Comparison of ENCODE assay signal across 8 mouse cellular contexts in genomic region chr3:121643236-121643635, GRCm38 (mm10). TPM values are rescaled to one million over a fixed set of nuclear protein-coding genes. Genes with fewer than 3 reads are reported as not detected.
DNase-seq lines count a peak whose midpoint lies in the region; ATAC-seq lines count a peak whose summit lies in the region.
"Had no signal": no experiment of that assay in that cellular context is flagged by ENCODE, and none has a peak within 500 bp of the region (broad histone marks: within the 10 kb centered on the region; RNA-seq: fewer than 3 reads in every experiment).

No protein-coding gene starts in this region.

- ATAC-seq in midbrain, embryonic 16.5 days = peak; percentile 36; the same call in 1 of the 2 replicates
- ATAC-seq in midbrain, embryonic 11.5 days (ENCODE audit: low FRiP score) = no peak
- no peak for ATAC-seq in heart, embryonic 12.5 days (ENCODE audit: insufficient number of reproducible peaks, low FRiP score)

- no peak overlapping the region for H3K4me2 ChIP-seq in midbrain, embryonic 16.5 days (ENCODE audit: low read length)
- H3K4me2 ChIP-seq in midbrain, embryonic 11.5 days = no peak overlapping the region
- H3K4me2 ChIP-seq in heart, embryonic 12.5 days = peak overlapping the region; percentile 8; the same call in 1 of the 2 replicates

- H3K27ac ChIP-seq in midbrain, embryonic 16.5 days (ENCODE audit: low read length) = no peak overlapping the region
- H3K27ac ChIP-seq in midbrain, embryonic 11.5 days (ENCODE audit: low read depth, low read length) = no peak overlapping the region
- 0 out of 2 replicates have a peak overlapping the region, but pooled peaks have one; percentile 44 for H3K27ac ChIP-seq in heart, embryonic 12.5 days (ENCODE audit: poor library complexity, severe bottlenecking)

- no peaks in the 10 kb centered on the region for H3K4me1 ChIP-seq in midbrain, embryonic 16.5 days (ENCODE audit: control insufficient read depth, insufficient read depth, low read length)
- peaks cover 4% of the 10 kb centered on the region; the same call in 1 of the 2 replicates for H3K4me1 ChIP-seq in midbrain, embryonic 11.5 days (ENCODE audit: control insufficient read depth, insufficient read depth, low read length)
- peaks cover 36% of the 10 kb centered on the region for H3K4me1 ChIP-seq in heart, embryonic 12.5 days (replicated peaks)

- no peaks in the 10 kb centered on the region for H3K27me3 ChIP-seq in midbrain, embryonic 16.5 days (ENCODE audit: control insufficient read depth, insufficient read depth, low read depth, low read length)
- H3K27me3 ChIP-seq in midbrain, embryonic 11.5 days (ENCODE audit: control insufficient read depth, insufficient read depth, low read length) = no peaks in the 10 kb centered on the region
- H3K27me3 ChIP-seq in heart, embryonic 12.5 days (replicated peaks) = 0 out of 2 replicates have a peak, but pooled peaks cover 7% of the 10 kb centered on the region

- no peak for DNase-seq in midbrain, embryonic 11.5 days (ENCODE audit: low spot score, missing footprints)
- peak; percentile 7 for DNase-seq in cerebellum, adult 8-10 months
- peak; percentile 63 for DNase-seq in lung, postnatal 36 days
- DNase-seq in frontal cortex, postnatal 14 days (ENCODE audit: low spot score in 2 of 2) = no peak
- DNase-seq in thymus, postnatal 0 days (ENCODE audit: low spot score) = no peak

- H3K36me3 ChIP-seq in midbrain, embryonic 16.5 days (ENCODE audit: control insufficient read depth, insufficient read depth, low read length) = no peaks in the 10 kb centered on the region
- H3K36me3 ChIP-seq in midbrain, embryonic 11.5 days (ENCODE audit: control insufficient read depth, insufficient read depth, low read length) = no peaks in the 10 kb centered on the region
- no peaks in the 10 kb centered on the region for H3K36me3 ChIP-seq in heart, embryonic 12.5 days

- H3K4me3 ChIP-seq in midbrain, embryonic 16.5 days (ENCODE audit: low read depth, low read length) = no peak overlapping the region
- H3K4me3 ChIP-seq in midbrain, embryonic 11.5 days (ENCODE audit: low read depth, low read length) = no peak overlapping the region
- H3K4me3 ChIP-seq in heart, embryonic 12.5 days = no peak overlapping the region
- H3K4me3 ChIP-seq: erythroblast, embryonic 14.5 days had no signal

- 60% methylated on average over 8 of the region's 8 CpGs for WGBS in midbrain, embryonic 16.5 days
- whole genome bisulfite sequencing in midbrain, embryonic 11.5 days = 81% methylated on average over 8 of the region's 8 CpGs
- 23% methylated on average over 8 of the region's 8 CpGs for WGBS in heart, embryonic 12.5 days

- no peak overlapping the region for H3K9ac ChIP-seq in midbrain, embryonic 16.5 days (ENCODE audit: low read depth, low read length)
- no peak overlapping the region for H3K9ac ChIP-seq in midbrain, embryonic 11.5 days (ENCODE audit: low read length)
- H3K9ac ChIP-seq in heart, embryonic 12.5 days = no peak overlapping the region

- H3K9me3 ChIP-seq in midbrain, embryonic 16.5 days (replicated peaks; ENCODE audit: control insufficient read depth, low read length, poor library complexity, severe bottlenecking) = no peaks in the 10 kb centered on the region
- no peaks in the 10 kb centered on the region for H3K9me3 ChIP-seq in midbrain, embryonic 11.5 days (ENCODE audit: control insufficient read depth, low read length)
- no peaks in the 10 kb centered on the region for H3K9me3 ChIP-seq in heart, embryonic 12.5 days (replicated peaks)

RNA-seq across cellular contexts. Expression of gene 4930432M17Rik, which starts 27.3 kb away (rescaled TPM):
- not detected in 2 replicates for polyA plus RNA-seq in midbrain, embryonic 16.5 days (2015; fragmentation: Nextera tagmentation; extraction: Ambion mirVana)
- polyA plus RNA-seq in midbrain, embryonic 11.5 days (2014; fragmentation: Nextera tagmentation; extraction: Ambion mirVana) = not detected in 2 replicates
- polyA plus RNA-seq in heart, embryonic 12.5 days (2016; fragmentation: Nextera tagmentation; extraction: Ambion mirVana) = not detected in 2 replicates
- polyA plus RNA-seq in thymus, postnatal 0 days (2015; fragmentation: Nextera tagmentation; extraction: Ambion mirVana) = not detected in 2 replicates
- polyA plus RNA-seq: erythroblast, embryonic 14.5 days had no signal

Comparison
In these comparisons a context has a peak if more than half of its experiments do, and no peak if none do; other contexts are left out.
1. DNase-seq: peak in cerebellum, adult 8-10 months (single experiment) and lung, postnatal 36 days (single experiment); none in midbrain, embryonic 11.5 days (single experiment), frontal cortex, postnatal 14 days (0 of 2) and thymus, postnatal 0 days (single experiment).